Mouse (Mus musculus) forebrain, embryonic 11.5 days (tissue): ENCODE data around the gene Gm29276. TPM values are rescaled to one million over a fixed set of nuclear protein-coding genes. Genes with fewer than 3 reads are reported as not detected.
"Not testable (repeated sequence)": the region's sequence is repeated elsewhere in the genome, so short reads cannot be mapped to it uniquely, and the experiment has no call there.

Experiments used
- ATAC-seq: fragments of 200-750 bp; cut with Nextera tagmentation; replicated peaks from 2 replicates; pipeline ENCODE4 v1.8.0; 2017; ENCODE audit warnings: moderate TSS enrichment; ENCODE audit not compliant: low FRiP score
- DNase-seq: peaks from one replicate; pipeline ENCODE4 v3.0.0-alpha.2; 2017; ENCODE audit warnings: low spot score
- H3K27ac ChIP-seq: fragments of 300-500 bp; sonication (generic); 2 replicates; pipeline ENCODE4 v1.5.1; 2014; ENCODE audit warnings: low read depth, low read length
- H3K27me3 ChIP-seq: fragments of 300-500 bp; sonication (generic); 2 replicates; pipeline ENCODE4 v1.6.1; 2014; ENCODE audit warnings: mild to moderate bottlenecking, low read length, mixed read lengths; ENCODE audit not compliant: control insufficient read depth, insufficient read depth
- H3K36me3 ChIP-seq: fragments of 300-500 bp; sonication (generic); 2 replicates; pipeline ENCODE4 v1.6.1; 2014; ENCODE audit warnings: mild to moderate bottlenecking, low read length, moderate library complexity, mixed read lengths; ENCODE audit not compliant: control insufficient read depth, insufficient read depth
- H3K4me1 ChIP-seq: fragments of 300-500 bp; sonication (generic); replicated peaks from 2 replicates; pipeline ENCODE4 v1.6.1; 2014; ENCODE audit warnings: low read length, mixed read lengths; ENCODE audit not compliant: control insufficient read depth, insufficient read depth
- H3K4me2 ChIP-seq: fragments of 300-500 bp; sonication (generic); 2 replicates; pipeline ENCODE4 v1.6.1; 2014; ENCODE audit warnings: low read depth, mild to moderate bottlenecking, low read length, moderate library complexity, mixed read lengths; ENCODE audit not compliant: severe bottlenecking
- H3K4me3 ChIP-seq: fragments of 300-500 bp; sonication (generic); 2 replicates; pipeline ENCODE4 v1.5.1; 2014; ENCODE audit warnings: low read depth, low read length
- H3K9ac ChIP-seq: fragments of 300-500 bp; sonication (generic); 2 replicates; pipeline ENCODE4 v1.6.1; 2014; ENCODE audit warnings: low read length
- H3K9me3 ChIP-seq: fragments of 300-500 bp; sonication (generic); 2 replicates; pipeline ENCODE4 v1.6.1; 2016; ENCODE audit warnings: low read length, mixed read lengths; ENCODE audit not compliant: control insufficient read depth
- WGBS: fragments of 180-500 bp; shearing (Covaris S2); extraction: QIAGEN DNeasy Blood & Tissue Kit; methylation state at CpG from one replicate; pipeline ENCODE4 v1.1.7; 2014; 5-methylcytosine and 5-hydroxymethylcytosine counted together
- polyA plus RNA-seq: library from polyadenylated mRNA; unstranded; fragments of >200 nt; fragmentation: Nextera tagmentation; extraction: Ambion mirVana; gene quantifications from 2 replicates; pipeline ENCODE4 v1.2.1, GENCODE M21; 2014

The Gm29276 gene
- not detected in 2 replicates for polyA plus RNA-seq

GRCm38 (mm10) chrY:42582150-42582549, at the start of gene Gm29276:
Gm29276 (minus strand) TSS chrY:42582250.
- not testable (repeated sequence) for DNase-seq, H3K9me3 ChIP-seq, H3K4me1 ChIP-seq, H3K27ac ChIP-seq, H3K36me3 ChIP-seq, ATAC-seq, H3K27me3 ChIP-seq, H3K4me2 ChIP-seq, H3K9ac ChIP-seq, H3K4me3 ChIP-seq
- WGBS, result no CpG with 5 or more reads among the region's 7 CpGs
